Mouse (Mus musculus): ENCODE results near the gene Arhgap1.
A peak's percentile ranks its signal among the peaks of the same experiment; 100 is the strongest.
"Not testable (repeated sequence)": the region's sequence is repeated elsewhere in the genome, so short reads cannot be mapped to it uniquely, and the experiment has no call there.

Gene Arhgap1

DNA sequence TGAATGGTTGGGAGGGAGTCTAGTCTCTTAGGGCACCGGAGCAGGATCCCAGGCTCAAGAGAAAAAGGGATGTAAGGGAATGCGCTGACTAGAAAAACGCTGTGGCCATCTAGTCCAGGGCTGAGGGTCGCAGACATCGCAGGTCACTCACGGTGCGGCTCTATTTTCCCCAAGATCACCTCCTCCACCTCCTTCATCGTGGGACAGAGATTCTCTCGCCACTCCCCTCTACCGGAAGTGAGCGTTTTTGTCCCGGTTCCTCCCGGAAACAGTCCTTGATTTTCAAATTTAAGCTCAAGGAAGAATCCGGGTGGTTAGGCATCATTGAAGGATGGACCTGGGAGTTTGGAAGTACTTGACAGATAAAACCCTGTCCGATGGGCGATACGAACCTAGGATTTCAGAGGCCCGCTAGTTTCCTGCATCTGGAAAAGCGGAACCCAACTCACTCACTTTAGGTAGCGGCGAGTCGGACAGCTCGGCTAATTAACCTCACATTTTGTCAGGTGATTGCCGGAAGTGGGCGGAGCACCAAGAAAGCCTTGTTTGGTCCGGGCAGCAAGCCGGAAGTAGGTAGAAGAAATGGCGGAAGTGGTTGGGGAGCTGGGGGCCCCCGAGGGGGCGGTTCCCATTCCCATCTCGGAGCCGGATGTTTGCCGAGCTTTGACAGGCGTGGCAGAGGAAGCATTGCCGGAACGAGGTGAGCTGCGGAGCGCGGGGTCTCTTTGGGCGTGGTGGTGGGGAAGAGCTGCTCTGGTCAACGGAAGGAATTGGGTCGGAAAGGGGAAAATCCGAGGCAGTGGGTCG lies at the start of gene Arhgap1, which contains the start of gene Zfp408:
Gene Arhgap1, plus strand, starts transcription at position 308 of the 807 bp plus-strand sequence.
Gene Zfp408, minus strand, starts transcription at position 239 of the 807 bp plus-strand sequence.
- DNase-seq, result peak; percentile 98

DNA sequence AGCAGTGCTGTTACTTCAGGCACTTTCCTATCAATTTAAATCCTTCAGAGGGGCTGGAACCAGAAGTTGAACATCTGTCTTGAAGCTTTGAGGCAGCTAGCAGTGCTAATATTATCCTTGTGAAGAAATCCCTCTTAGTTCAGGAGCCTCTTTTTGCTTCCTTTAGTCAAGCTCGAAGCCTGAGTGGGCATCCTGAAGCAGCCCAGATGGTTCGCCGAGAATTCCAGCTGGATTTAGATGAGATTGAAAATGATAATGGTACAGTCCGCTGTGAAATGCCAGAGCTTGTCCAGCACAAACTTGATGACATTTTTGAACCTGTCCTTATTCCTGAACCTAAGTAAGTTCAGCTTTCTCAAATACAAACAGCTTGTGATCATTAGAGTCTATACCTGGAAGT lies 49.2 kb upstream of the Arhgap1 start:
- no peak for DNase-seq

DNA sequence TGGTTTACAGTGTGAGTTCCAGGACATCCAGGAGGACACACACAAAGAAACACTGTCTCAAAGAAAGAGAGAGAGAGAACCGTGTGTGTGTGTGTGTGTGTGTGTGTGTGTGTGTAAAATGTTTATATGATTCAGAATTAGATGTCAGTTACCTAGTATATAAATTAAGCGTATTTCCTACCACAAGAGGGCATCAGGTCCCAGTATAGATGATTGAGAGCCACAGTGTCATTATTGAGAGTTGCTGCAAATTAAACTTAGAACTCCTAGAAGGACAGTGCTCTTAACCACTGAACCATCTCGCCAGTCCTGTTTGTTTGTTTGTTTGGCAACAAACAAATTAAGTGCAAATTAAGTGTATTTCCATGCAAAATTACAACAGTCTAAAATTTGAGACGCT lies 47.3 kb upstream of the Arhgap1 start:
- no peak for DNase-seq

DNA sequence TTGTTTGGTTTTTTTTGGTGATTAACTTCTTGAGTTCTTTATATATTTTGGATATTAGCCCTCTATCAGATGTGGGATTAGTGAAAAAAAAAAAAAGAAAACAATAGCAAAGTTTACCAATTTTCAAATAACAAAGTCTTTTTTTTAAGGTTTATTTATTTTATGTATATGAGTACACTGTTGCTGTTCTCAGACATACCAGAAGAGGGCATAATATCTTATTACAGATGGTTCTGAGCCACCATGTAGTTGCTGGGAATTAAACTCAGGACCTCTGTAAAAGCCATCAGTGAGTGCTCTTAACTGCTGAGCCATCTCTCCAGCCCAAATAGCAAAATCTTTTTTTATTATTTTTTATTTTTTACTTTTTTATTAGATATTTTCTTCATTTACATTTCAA lies 40.3 kb upstream of the Arhgap1 start:
- DNase-seq, result not testable (repeated sequence)

DNA sequence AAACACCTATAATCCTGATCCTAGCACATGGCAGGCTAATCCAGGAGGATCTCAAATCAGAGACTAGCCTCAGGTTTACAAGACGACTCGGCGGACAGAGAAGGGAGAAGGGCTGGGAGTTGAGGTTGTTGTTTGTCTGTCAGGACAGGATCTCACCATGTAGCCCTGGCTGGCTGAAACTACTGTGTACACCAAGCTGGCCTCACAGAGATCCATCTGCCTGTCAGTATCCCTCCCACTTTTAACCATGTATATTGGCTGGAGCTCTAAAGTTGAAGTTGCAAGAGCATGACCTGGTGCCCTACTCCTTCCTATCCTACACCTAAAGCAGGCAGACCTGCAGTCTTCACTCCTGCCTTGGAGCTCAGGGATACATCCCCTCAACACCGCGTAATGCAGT lies 27.3 kb upstream of the Arhgap1 start:
- DNase-seq, result no peak

DNA sequence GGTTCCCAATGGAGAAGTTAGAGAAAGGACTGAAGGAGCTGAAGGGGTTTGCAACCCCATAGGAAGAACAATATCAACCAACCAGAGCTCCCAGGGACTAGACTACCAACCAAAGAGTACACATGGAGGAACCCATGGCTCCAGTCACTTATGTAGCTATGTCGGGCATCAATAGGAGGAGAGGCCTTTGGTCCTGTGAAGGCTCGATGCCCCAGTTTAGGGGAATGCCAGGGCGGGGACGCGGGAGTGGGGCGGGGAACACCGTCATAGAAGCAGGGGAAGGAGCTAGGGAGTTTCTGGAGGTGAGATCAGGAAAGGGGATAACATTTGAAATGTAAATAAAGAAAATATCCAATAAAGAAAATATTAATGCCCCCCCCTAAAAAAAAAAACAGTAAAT lies 26.3 kb upstream of the Arhgap1 start:
- DNase-seq, result not testable (repeated sequence)

DNA sequence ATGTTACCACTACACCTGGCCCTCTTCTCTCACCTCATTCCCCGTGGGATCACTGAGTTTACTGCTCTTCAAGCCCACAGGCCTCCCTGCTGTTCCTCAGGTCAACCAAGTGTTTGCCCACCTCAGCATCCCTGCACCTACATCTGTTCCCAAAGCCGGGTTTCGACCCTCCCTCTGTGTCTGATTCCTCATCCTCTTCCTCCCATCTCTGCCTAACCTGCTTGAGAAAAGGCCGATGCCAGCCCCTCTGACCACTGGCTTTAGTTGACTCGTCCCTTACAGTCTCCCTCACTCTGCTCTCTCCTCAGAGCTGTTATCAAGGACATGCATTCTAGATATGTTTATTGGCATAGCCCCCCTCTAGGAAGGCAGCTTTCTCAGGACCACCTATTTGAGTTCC lies 22.2 kb upstream of the Arhgap1 start:
- no peak for DNase-seq

DNA sequence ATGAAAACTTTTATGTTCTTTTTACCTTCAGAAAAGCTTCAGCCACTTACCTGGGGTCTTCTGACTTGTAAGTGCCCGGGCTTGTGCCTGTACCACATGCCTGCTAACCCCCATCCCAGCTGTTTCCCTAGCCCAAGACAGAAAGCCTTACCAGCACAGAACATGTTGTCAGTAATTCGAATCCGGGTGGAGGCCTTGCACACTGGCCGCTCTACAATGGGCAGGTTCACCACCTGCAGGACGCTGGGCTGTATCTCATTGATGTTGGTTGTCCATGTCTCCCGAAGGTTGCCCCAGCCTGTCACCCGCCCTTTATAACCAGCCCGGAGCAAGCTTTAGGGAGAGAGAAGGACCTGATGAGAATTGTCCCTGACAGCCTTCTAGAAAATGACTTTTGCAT lies 21.5 kb upstream of the Arhgap1 start:
- no peak for DNase-seq

DNA sequence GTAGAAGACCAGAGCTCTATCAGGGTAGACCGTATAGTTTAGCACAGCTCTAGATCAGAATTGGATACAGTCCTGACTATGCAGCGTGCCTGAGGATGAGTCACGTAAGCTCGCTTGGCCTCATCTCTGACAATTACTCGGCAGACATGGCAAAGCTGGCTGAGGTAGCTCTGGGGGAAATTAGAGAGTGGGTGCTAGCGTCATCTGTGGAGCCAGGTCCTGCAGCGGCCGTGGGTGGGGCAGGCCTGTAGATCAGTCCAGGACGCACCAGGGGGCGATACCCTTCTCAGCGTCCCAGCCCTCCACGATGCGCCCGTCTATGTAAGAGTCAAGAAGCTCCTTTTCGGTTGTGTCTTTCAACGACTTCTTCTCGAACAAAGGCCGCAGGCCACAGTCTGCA lies 20.0 kb upstream of the Arhgap1 start:
- no peak for DNase-seq

DNA sequence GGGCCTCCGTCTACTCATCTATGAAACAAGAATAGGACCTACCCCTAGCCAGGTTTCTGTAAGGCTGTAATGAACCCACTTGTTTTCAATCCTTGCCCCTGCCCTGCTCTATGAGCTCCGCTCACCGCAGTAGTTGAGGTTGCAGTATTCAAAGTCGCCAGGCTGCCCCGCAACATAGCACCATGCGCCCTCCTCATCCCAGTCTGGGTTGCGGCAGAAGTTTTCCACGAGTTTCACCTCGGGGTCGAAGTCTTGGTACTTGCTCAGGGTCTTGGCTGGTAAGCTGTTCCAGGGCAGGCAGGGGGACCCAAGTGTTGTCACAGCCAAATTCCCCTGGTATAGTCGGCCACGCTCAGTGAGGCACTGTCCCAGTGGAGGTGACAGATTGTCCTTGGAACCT lies 19.3 kb upstream of the Arhgap1 start:
- no peak for DNase-seq

DNA sequence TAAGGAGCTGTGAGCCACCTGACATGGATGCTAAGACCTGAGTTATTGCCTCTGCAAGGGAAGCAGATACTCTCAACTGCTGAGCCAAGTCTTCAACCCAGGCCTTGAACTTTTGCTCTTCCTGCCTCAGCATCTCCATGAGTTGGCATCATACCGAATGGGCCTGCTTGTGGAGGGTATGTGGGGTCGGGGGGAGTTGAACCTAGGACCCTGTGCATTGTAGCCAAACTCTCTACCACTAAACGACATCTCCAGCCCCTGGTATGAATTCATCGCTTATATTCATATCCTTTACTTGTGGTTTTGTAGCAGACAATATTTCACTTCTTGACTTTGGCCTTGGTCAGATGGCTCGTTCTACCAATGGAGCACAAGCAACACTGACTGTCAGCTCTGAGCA lies 17.8 kb upstream of the Arhgap1 start:
- DNase-seq, result no peak

DNA sequence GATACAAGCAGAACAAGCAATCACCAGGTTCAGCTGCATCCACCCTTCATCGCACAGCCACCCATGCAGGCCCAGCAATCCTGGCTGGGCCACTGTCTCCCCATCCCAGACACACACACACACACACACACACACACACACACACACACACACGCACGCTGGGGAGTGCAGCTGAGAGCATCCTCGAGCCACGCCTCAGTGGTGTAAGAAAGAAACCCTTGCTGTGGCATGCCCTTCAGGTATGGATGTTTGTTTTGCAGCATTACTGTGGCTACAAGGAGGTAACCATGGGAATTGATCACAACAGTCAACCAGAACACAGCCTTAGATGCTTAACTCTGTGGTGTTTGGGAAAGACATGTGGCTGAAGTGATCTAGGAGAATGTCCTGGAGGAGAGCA lies 17.3 kb upstream of the Arhgap1 start:
- DNase-seq, result no peak

DNA sequence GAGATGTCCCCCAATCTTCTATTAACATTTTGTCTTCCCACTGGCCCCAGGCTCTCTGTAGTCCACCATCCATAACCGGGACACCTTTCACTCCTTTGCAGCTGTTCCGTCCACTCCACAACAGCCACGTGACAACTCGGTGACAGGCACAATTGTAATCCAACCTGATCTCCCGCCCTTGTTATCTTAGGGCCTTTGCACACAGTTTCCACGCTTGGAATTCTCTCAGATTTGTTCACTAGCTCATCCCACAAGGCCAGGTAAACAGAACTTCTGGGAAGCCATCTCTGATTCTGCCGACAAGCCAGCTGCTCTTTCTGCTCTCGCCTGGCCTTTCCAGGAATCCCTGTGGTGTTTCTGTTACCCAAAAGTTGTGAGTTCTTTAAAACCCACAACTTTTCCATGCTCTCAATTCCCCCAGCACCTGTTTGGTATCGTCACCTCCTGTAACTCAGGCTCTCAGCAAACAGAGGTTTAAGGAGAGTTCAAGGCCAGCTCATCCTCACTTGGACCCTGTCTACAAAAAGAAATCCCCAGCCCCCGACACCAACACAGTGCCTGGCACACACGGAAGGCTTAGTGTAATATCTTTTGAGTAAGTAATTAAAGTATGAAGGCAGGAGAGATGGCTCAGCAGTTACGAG lies 16.2 kb upstream of the Arhgap1 start:
- DNase-seq, result no peak

DNA sequence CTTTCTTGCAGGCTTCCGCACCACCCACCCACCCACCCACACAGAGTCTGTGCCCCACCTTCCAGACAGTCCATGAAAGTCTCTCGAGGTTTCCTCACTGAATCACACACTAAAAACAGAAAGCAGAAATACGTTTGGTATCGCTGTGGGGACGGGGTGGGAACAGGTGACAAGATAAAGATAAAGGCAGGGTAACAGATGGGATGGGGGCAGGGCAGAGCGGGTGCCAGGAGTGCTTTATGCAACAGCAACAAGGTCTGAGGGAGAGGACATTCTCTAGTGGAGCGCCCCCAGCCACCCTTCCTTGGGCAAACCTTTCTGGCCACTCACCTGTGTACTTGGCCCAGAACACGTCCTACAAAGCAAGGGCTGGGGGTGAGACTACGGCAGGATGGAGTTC lies 14.8 kb upstream of the Arhgap1 start:
- no peak for DNase-seq

DNA sequence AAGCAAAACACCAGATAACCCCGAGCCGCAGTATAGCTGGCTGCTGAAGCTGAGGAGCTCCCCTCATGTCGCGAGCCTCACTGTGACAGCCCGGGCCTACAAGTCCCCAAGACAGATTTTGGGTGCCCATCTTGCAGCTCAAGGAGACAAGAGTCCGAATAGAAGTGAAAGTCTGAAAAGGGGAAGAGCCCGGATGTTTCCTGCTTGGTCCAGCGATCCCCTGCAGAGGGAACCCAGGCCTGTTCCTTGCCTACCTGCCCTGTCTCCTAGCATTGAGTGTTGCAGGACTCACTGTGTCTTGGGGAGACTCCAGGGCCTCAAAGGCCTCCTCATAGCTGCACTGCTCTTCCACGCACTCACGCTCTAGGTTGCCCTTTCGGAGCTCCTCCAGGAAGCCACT lies 14.2 kb upstream of the Arhgap1 start:
- no peak for DNase-seq

DNA sequence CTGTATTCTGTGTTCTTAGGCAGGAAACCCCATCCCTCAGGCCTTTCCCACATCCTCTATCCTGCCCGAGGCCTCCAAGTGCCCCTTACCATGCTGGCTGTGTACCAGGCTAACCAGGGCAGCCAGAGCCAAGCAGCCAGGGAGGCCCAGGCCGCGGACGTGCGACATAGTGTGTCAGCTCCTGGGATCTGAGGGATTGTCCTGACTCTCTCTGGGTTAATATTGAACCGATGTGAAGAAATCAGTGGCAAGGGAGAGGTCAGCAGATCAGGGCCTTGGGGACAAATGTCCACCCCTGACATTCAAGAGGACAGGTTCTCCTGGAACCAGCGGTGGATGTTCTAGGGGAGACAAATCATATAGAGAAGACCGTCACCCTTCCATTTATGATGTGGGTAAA lies 13.4 kb upstream of the Arhgap1 start, which contains the start of gene F2:
Gene F2, minus strand, starts transcription at position 186 of the 400 bp plus-strand sequence.
- DNase-seq, result no peak

DNA sequence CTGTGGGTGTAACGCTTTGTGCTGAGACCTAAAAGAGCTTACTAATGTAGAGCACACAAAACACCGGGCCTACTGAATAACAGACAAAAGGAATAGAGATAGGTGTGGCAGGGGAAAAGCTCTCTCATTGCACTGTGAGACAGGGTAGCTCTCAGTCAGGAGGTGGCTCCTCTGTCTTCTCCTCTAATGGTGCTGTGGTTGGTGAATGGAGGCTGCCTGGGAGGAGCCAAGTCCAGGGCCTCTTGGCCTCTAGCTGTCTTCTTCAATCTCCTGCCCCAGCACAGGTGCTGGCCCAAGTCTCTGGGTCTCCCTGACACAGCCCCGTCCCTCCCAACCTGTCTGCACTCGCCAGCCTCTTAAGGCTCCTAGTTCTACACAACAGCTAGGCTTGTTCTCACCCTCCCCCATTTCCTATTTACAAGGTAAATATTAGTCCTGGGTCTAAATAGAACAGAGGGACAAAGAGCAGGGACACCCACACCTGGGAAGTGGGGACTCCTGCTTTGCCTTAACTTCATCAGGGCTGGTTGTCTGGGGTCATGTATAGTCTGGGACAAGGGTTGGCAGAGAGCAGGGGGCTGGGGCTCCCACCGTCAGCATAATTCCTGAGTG lies 12.8 kb upstream of the Arhgap1 start:
- no peak for DNase-seq

DNA sequence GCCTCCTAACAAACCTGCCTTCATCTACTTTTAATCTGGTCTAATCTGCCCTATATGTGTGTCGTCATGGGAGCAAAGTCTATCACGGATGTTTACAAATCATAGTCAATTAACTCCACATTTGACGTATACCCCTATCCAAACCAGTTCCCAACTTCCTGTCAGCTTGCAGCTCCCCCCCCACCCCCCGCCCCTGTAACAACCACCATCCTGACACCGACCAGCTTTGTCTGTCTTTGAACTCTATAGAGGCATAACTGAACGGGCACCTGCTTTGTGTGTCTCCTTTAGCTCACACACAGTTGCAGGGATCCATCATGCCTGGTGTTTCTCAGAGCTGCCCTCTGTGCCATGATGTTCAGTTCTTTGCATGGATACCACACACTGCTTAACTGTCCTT lies 10.7 kb upstream of the Arhgap1 start:
- no peak for DNase-seq

DNA sequence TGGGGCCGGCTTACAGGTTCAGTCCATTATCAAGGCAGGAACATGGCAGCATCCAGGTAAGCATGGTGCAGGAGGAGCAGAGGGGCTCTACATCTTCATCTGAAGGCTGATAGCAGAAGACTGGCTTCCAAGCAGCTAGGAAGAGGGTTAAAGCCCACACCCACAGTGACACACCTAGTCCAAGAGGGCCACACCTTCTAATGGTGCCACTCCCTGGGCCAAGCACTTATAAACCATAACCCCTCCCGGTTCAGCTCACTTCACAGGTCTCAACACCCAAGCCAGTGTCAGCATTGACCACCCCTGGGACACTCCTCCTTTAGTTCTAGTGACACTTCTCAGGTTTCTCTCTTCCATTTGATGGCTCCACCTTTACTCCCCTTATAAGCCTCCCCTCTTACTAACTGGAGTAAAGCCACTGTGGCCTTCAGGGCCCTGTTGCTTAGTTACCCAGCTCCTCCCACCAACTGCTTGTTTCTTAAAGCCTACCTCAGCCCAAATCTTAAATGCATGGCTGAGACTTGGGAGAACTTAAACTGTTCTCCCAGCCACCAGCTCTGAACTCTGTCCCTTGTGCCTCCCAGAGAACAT lies 6.7 kb upstream of the Arhgap1 start:
- no peak for DNase-seq

DNA sequence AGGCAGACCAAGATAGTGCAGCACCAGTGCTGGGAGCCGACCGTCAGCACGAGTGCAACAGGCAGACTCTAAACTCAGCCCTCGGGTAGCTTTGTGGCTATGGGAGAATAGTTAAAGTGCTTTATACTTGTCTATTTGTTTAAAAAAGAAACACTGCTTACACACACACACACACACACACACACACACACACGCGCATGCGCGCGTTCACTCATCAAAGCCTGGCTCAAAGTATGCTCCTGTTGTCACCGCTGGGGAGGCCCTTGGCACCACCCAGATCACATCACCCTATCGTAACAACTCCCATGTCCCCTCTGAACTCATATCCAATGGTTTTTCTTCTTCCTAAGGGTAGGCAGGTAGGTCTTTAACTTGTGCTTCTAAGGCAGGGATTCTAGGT lies 5.6 kb upstream of the Arhgap1 start:
- DNase-seq, result no peak

DNA sequence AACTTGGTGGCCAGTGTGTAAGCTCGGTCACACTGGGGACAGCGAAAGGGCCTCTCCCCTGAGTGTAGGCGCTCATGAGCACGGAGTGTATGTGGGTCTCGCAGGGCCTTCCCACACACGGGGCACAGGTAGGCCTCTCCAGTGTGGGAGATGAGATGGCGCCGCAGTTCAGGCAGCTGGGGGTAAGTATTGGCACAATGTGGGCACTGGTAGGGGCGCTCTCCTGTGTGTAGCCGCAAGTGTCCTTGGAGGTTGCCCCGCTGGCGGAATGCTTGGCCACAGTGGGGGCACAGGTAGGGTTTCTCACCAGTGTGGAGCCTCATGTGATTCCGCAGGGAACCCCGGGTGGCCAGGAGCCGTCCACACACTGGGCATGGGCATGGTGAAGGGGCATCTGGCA lies 4.3 kb upstream of the Arhgap1 start:
- no peak for DNase-seq

DNA sequence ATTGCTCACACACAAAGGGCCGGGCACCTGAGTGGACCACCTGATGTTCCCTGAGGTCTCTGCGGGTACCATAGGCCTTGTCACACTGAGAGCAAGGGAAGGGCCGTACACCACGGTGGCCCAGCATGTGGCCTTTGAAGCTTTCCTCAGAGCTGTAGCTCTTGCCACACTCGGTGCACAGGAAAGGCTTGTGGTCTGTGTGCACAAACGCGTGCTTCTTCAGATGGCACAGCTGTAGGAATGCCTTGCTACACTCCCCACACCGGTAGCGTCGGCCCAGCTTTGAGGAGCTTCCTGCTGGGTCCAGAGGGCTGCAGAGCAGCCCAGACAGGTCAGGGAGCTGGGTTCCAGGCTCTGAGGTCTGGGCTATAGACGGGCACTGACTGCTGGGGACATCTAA lies 3.8 kb upstream of the Arhgap1 start:
- no peak for DNase-seq

DNA sequence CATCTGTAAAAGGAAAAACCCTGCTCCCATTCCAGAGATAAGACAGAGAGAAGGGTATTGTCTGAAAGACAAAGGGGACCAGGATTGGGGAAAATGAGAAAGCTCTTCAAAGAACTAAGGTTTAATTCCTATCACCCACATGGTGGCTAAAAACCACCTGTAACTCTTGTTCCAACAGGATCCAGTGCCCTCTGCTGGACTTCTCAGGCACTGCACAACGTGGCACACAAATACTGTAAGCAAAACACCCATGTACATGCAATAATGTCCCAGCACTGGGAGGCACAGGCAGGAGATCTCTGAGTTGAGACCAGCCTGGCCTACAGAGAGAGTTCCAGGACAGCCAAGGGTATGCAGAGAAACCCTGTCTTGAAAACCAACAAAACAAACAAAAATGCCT lies 2.9 kb upstream of the Arhgap1 start:
- peak; percentile 74 for DNase-seq

DNA sequence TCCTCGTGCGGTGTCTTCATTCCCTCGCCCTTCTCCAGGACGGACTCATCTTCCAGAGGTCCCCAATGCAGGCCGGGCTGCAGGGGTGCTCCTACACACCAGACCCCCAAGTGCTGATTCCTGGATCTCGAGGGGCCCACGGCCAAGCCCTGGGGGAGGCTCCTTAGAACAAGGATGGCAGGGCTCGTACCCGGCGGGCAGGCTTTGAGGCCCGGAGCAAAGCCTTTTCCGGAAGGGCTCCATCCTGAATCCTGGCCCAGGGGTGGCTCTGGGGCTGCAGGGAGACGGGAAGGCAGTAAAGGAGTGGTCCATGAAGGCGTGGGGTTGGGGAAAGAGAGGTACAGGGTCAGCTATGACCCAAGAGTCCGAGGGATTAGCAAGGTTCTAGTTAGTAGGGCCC lies 508 bp upstream of the Arhgap1 start:
- no peak for DNase-seq
